Mouse (Mus musculus) layer of hippocampus, postnatal 14 days (tissue): ENCODE data around the gene Slit3. TPM values are rescaled to one million over a fixed set of nuclear protein-coding genes. Genes with fewer than 3 reads are reported as not detected.
A peak's percentile ranks its signal among the peaks of the same experiment; 100 is the strongest.

Experiments
- DNase-seq, 2 experiments: peaks; one replicate each; pipeline ENCODE4 v3.0.0; 2021 to 2022; ENCODE audit warnings: low spot score in 2 of 2, mixed read lengths in 1 of 2
- microRNA-seq, 2 experiments: library from miRNA; unstranded; fragments of <30 nt; microRNA quantifications; one replicate each; pipeline ENCODE4 v1.2.0; 2021
- total RNA-seq, 2 experiments: library from RNA; stranded (reverse); gene quantifications; 2 replicates each; pipeline ENCODE4 v1.2.3; 2021

The Slit3 gene
- total RNA-seq, 2 experiments from 2014 or later, result 109 to 110 TPM

GRCm38 (mm10) chr11:35729186-35729585, 608.2 kb downstream of the Slit3 start:
- DNase-seq, result no peak

GRCm38 (mm10) chr11:35732366-35732765, 611.3 kb downstream of the Slit3 start:
- no peak for DNase-seq

- DNase-seq, result no peak
Measured at GRCm38 (mm10) chr11:35736817-35737216, 615.8 kb downstream of the Slit3 start.

- no peak for DNase-seq
Measured at GRCm38 (mm10) chr11:35737262-35737661, 616.2 kb downstream of the Slit3 start.

GRCm38 (mm10) chr11:35738102-35738501, 617.1 kb downstream of the Slit3 start:
- no peak for DNase-seq

- DNase-seq, result peak in 1 of 2 experiments; percentile 21
Measured at GRCm38 (mm10) chr11:35743586-35743985, 622.6 kb downstream of the Slit3 start.

GRCm38 (mm10) chr11:35744571-35744970, 623.5 kb downstream of the Slit3 start:
- peak in 1 of 2 experiments; percentile 59 for DNase-seq

- no peak for DNase-seq
Measured at GRCm38 (mm10) chr11:35750578-35750977, 629.6 kb downstream of the Slit3 start.

GRCm38 (mm10) chr11:35754906-35755418, 633.9 kb downstream of the Slit3 start:
- DNase-seq, result no peak

GRCm38 (mm10) chr11:35755546-35755945, 634.5 kb downstream of the Slit3 start:
- no peak for DNase-seq

- DNase-seq, result no peak
Measured at GRCm38 (mm10) chr11:35756411-35757303, 635.6 kb downstream of the Slit3 start.

Small RNAs within 50 kb of the gene (microRNA-seq; reads per million reads assigned to microRNA genes)
- 91.9 to 154 reads per million in 2 experiments for gene Mir218-2
